Mouse (Mus musculus) intestine, embryonic 14.5 days (tissue): Measurements from ENCODE around the gene Nhsl1. TPM values are rescaled to one million over a fixed set of nuclear protein-coding genes. Genes with fewer than 3 reads are reported as not detected.

ENCODE experiments used
- ATAC-seq: fragments of 200-750 bp; cut with Nextera tagmentation; replicated peaks from 2 replicates; pipeline ENCODE4 v1.8.0; 2017; ENCODE audit warnings: low read depth, moderate number of reproducible peaks, moderate TSS enrichment, moderate library complexity; ENCODE audit not compliant: low FRiP score, low TSS enrichment
- DNase-seq: peaks from one replicate; pipeline ENCODE4 v3.0.0-alpha.2; 2018; ENCODE audit warnings: low spot score
- H3K27ac ChIP-seq: fragments of 300-500 bp; sonication (generic); 2 replicates; pipeline ENCODE4 v1.5.1; 2014; ENCODE audit warnings: low read depth, mild to moderate bottlenecking, control low read depth
- H3K27me3 ChIP-seq: fragments of 300-500 bp; sonication (generic); replicated peaks from 2 replicates; pipeline ENCODE4 v1.6.1; 2014; ENCODE audit warnings: low read length, control low read depth; ENCODE audit not compliant: control insufficient read depth, insufficient read depth
- H3K36me3 ChIP-seq: fragments of 300-500 bp; sonication (generic); 2 replicates; pipeline ENCODE4 v1.6.1; 2014; ENCODE audit warnings: low read length, control low read depth; ENCODE audit not compliant: control insufficient read depth, insufficient read depth
- H3K4me1 ChIP-seq: fragments of 300-500 bp; sonication (generic); replicated peaks from 2 replicates; pipeline ENCODE4 v1.6.1; 2014; ENCODE audit warnings: low read length, control low read depth, mixed read lengths; ENCODE audit not compliant: control insufficient read depth, insufficient read depth
- H3K4me2 ChIP-seq: fragments of 300-500 bp; sonication (generic); 2 replicates; pipeline ENCODE4 v1.6.1; 2014; ENCODE audit warnings: low read length
- H3K4me3 ChIP-seq: fragments of 300-500 bp; sonication (generic); 2 replicates; pipeline ENCODE4 v1.5.1; 2014; ENCODE audit warnings: low read depth, low read length, control low read depth, mixed read lengths
- H3K9ac ChIP-seq: fragments of 300-500 bp; sonication (generic); 2 replicates; pipeline ENCODE4 v1.6.1; 2014; ENCODE audit warnings: mild to moderate bottlenecking, low read length
- H3K9me3 ChIP-seq: fragments of 300-500 bp; sonication (generic); 2 replicates; pipeline ENCODE4 v1.6.1; 2016; ENCODE audit warnings: low read length, control low read depth; ENCODE audit not compliant: control insufficient read depth
- WGBS: fragments of 180-500 bp; shearing (Covaris S2); extraction: QIAGEN DNeasy Blood & Tissue Kit; methylation state at CpG from one replicate; pipeline ENCODE4 v1.1.7; 2014; 5-methylcytosine and 5-hydroxymethylcytosine counted together
- polyA plus RNA-seq: library from polyadenylated mRNA; unstranded; fragments of >200 nt; fragmentation: Nextera tagmentation; extraction: Ambion mirVana; gene quantifications from 2 replicates; pipeline ENCODE4 v1.2.1, GENCODE M21; 2014

Gene Nhsl1
- polyA plus RNA-seq, 1 experiment from 2014 or later, result 10.6 TPM

DNA sequence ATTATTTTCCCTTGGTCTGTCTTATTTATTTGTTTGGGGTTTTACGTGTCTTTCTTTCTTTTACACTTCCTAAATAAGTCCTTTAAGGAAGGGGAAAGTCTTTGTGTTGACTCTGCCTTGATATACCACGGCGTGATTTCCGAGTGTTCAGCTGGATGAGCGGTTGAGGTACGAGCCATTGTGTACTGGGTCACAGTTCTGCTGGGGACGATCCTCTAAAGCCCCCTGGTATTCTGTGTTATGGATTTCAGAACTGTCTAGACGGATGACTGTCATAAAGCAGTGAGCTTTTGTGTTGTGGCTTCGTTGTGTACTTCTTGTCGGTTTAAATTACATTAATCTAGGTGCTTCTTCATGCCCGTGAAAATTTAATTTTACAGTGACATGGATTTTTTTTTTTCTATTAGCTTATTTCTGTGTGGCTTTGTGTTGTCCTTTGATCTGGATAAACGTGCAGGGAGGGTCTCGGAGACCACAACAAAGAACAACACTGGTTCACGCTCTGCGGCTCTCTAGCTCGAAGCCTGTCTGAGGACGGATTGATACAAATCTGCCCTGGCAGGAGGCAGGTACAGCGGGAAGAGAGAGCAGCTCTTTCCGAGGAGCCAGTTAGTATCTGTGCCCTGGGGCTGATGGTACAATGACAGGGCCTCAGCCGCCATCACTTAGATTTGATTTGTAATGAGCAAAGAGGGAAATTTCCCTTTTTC lies 151.7 kb downstream of the Nhsl1 start:
- Histone ChIP-seq H3K4me1 (peaks cover 19% of the 10 kb centered on the region), H3K4me3 (no peak overlapping the region), H3K4me2 (peak overlapping the region; percentile 50), H3K27me3 (no peaks in the 10 kb centered on the region), H3K9me3 (no peaks in the 10 kb centered on the region), H3K9ac (no peak overlapping the region), H3K27ac (no peak overlapping the region), H3K36me3 (peaks cover 7% of the 10 kb centered on the region; the same call in 1 of the 2 replicates)
- WGBS, result 57% methylated on average over 20 of the region's 20 CpGs
- DNase-seq (no peak), ATAC-seq (no peak)

DNA sequence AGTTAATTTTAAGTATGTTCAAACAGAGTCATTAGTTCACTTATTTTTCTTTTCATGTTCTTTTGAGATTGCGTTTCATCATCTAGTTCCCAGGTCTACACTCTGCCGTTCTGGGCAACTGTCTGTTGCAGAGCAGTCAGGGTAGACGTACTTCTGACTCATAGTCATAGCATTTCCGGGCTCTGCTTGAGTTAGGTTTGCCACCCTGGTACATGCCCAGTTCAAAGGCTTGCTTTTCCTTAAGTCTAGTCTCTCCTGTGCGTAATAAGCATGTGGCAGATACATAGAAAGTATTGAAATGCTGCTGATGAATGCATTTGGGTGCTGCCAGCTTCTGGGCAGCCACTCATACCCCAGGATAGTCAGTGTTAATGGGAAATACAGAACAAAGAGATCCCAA lies 152.9 kb downstream of the Nhsl1 start:
- WGBS, result 91% methylated on average over 5 of the region's 5 CpGs
- Histone ChIP-seq H3K9ac (no peak overlapping the region), H3K4me2 (no peak overlapping the region; the same call in 1 of the 2 replicates), H3K4me1 (peaks cover 19% of the 10 kb centered on the region), H3K27ac (no peak overlapping the region), H3K4me3 (no peak overlapping the region), H3K36me3 (peaks cover 7% of the 10 kb centered on the region; the same call in 1 of the 2 replicates), H3K27me3 (no peaks in the 10 kb centered on the region), H3K9me3 (no peaks in the 10 kb centered on the region)
- ATAC-seq, result no peak
- DNase-seq, result no peak

GRCm38 (mm10) chr10:18475126-18475525 lies 156.3 kb downstream of the Nhsl1 start:
- Histone ChIP-seq H3K27ac (no peak overlapping the region), H3K4me3 (no peak overlapping the region), H3K9ac (no peak overlapping the region), H3K9me3 (no peaks in the 10 kb centered on the region), H3K4me1 (no peaks in the 10 kb centered on the region), H3K27me3 (no peaks in the 10 kb centered on the region), H3K36me3 (peaks cover 7% of the 10 kb centered on the region; the same call in 1 of the 2 replicates), H3K4me2 (no peak overlapping the region)
- no peak for ATAC-seq
- WGBS, result 79% methylated on average over 6 of the region's 6 CpGs
- DNase-seq, result no peak

- no peaks in the 10 kb centered on the region for H3K9me3 ChIP-seq
- ATAC-seq, result no peak
- no peak overlapping the region for H3K27ac ChIP-seq
- H3K36me3 ChIP-seq, result peaks cover 4% of the 10 kb centered on the region; the same call in 1 of the 2 replicates
- DNase-seq, result no peak
- H3K9ac ChIP-seq, result no peak overlapping the region
- WGBS, result 89% methylated on average over 4 of the region's 4 CpGs
- H3K4me3 ChIP-seq, result no peak overlapping the region
- H3K4me2 ChIP-seq, result no peak overlapping the region
- H3K4me1 ChIP-seq, result peaks cover 6% of the 10 kb centered on the region
- H3K27me3 ChIP-seq, result no peaks in the 10 kb centered on the region
These were observed 159.5 kb downstream of the Nhsl1 start for GRCm38 (mm10) chr10:18478294-18478693.

DNA sequence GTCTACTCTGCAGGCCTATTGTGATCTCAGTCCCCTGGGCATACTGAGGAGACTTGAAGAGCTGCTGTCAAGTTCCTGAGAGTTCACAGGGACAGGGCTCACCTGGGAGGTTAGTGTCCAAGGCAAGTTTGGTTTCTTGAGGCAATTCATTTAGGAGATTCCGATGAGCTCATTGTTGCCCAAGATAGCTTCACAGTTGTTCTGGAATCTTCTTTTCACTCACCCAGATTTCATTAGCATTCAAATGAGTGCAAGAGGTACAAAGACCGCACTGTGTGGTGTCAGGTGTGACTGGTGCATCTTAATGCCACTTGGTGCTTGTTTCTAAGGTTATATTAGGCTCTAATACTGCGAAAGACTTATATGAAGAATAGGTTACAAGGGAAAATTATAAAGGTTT lies 160.5 kb downstream of the Nhsl1 start:
- no peak overlapping the region for H3K27ac ChIP-seq
- no peak overlapping the region for H3K4me2 ChIP-seq
- H3K9ac ChIP-seq, result no peak overlapping the region
- no peak overlapping the region for H3K4me3 ChIP-seq
- H3K27me3 ChIP-seq, result no peaks in the 10 kb centered on the region
- H3K36me3 ChIP-seq, result no peaks in the 10 kb centered on the region
- peaks cover 6% of the 10 kb centered on the region for H3K4me1 ChIP-seq
- ATAC-seq (no peak), DNase-seq (no peak)
- no peaks in the 10 kb centered on the region for H3K9me3 ChIP-seq
- WGBS, result 90% methylated on average over 3 of the region's 3 CpGs

DNA sequence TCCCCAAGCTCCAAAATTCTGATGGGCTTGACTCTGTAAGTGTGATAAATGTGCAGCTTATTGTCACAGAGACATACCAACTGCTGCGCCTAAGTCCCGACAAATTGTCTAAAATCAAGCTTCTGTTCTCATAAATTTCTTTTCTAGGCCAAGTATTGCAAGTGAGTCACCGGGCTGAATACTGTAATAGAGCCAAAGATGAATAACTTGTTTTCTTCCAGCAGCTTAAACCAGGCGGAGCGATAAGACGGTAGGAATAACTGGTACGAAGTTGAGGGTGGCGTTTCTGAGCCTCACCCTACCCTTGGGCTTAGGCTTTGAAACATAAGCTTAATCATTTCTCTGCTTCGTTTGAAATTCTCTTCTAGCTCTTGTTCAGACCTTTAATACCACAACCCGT lies 162.1 kb downstream of the Nhsl1 start:
- H3K36me3 ChIP-seq, result no peaks in the 10 kb centered on the region
- H3K4me1 ChIP-seq, result peaks cover 6% of the 10 kb centered on the region
- no peak overlapping the region for H3K4me3 ChIP-seq
- 87% methylated on average over 10 of the region's 10 CpGs for WGBS
- no peaks in the 10 kb centered on the region for H3K27me3 ChIP-seq
- H3K9ac ChIP-seq, result no peak overlapping the region
- no peaks in the 10 kb centered on the region for H3K9me3 ChIP-seq
- H3K27ac ChIP-seq, result no peak overlapping the region
- no peak overlapping the region for H3K4me2 ChIP-seq
- no peak for DNase-seq
- ATAC-seq, result no peak

DNA sequence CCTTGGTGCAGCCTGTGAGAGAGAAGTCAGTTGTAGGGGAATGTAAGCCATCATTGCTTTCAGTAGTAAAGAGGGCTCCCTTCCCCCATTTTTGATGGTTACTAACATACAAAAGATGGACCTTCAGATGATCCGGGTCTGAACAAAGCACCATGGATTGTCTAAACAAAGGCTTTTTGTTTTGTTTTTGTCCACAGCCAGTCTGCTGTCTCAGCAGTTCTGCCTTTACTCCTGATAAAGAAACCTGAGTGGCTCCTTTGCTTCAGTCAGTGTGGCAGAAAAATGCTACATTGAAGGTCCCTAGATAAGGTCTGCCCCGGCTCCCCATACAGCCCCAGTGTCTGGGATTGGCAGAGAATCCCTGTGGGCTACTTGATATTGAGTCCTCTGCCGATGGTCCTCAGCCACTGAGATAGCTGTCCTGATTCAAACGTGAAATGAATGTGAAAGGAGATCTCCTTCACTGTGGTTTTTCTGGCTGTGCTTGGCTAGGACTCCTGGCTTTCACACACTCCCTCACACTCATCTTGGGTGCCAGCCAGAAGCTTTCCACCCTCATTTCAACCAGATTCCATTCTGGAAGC lies 163.9 kb downstream of the Nhsl1 start:
- Histone ChIP-seq H3K4me1 (peaks cover 6% of the 10 kb centered on the region), H3K27ac (no peak overlapping the region; the same call in 1 of the 2 replicates), H3K9ac (no peak overlapping the region), H3K36me3 (no peaks in the 10 kb centered on the region), H3K4me3 (no peak overlapping the region), H3K27me3 (no peaks in the 10 kb centered on the region), H3K9me3 (no peaks in the 10 kb centered on the region), H3K4me2 (no peak overlapping the region)
- 45% methylated on average over 4 of the region's 4 CpGs for WGBS
- DNase-seq, result no peak
- ATAC-seq, result no peak

- WGBS, result 76% methylated on average over 3 of the region's 3 CpGs
- Histone ChIP-seq H3K36me3 (no peaks in the 10 kb centered on the region), H3K9ac (no peak overlapping the region), H3K4me2 (no peak overlapping the region), H3K9me3 (no peaks in the 10 kb centered on the region), H3K27ac (no peak overlapping the region), H3K4me3 (no peak overlapping the region), H3K27me3 (no peaks in the 10 kb centered on the region), H3K4me1 (peaks cover 6% of the 10 kb centered on the region)
- ATAC-seq (no peak), DNase-seq (no peak)
These were observed 164.9 kb downstream of the Nhsl1 start for GRCm38 (mm10) chr10:18483658-18484057.

DNA sequence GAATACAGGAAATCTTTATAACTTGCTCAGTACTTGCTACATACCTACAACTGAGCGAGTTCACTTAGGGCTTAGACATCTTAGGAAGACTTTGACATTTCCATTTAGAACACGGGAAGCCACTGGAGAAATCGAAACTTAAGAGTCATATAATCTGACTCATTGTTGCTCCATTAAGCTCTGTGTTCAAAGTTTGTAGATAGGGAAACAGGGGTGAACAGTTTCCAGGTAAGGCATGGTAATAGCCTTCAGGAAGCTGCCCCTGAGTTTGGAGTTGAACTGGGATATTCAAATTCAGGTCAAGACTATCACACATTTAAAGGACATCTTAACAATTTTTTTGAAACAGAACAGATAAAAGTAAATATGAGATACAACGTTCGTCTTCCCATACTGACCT lies 165.9 kb downstream of the Nhsl1 start:
- Histone ChIP-seq H3K4me3 (no peak overlapping the region), H3K4me2 (no peak overlapping the region), H3K9ac (no peak overlapping the region), H3K36me3 (no peaks in the 10 kb centered on the region), H3K4me1 (peaks cover 6% of the 10 kb centered on the region), H3K27ac (no peak overlapping the region), H3K27me3 (no peaks in the 10 kb centered on the region), H3K9me3 (no peaks in the 10 kb centered on the region)
- WGBS, result 93% methylated on average over 5 of the region's 5 CpGs
- ATAC-seq (no peak), DNase-seq (no peak)
